Mouse (Mus musculus): ENCODE results near the gene Gm9603.
"Not testable (repeated sequence)": the region's sequence is repeated elsewhere in the genome, so short reads cannot be mapped to it uniquely, and the experiment has no call there.

Gm9603 gene

DNA sequence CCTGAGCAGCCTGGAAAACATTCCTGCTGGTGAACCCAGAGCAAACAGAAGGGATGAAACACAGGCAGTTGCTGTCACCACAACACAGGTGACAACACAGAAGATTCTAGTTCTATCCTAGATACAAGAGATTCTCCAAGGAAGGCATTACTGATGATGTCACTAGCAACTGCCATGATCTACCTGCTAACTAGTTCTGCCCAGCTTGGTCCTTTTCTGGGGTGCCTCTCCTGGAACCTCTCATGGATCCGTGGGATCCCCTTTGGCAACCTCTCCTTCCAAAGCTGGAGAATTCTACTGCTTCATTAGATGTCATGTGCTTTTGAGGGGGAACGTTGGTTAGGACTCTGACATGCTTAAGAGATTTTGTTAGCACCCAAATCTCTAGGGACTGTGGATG lies at the start of gene Gm9603:
Gm9603 (minus strand) TSS at position 101 of the 400 bp plus-strand sequence.
- not testable (repeated sequence) for DNase-seq (ENCODE audit: low spot score)

DNA sequence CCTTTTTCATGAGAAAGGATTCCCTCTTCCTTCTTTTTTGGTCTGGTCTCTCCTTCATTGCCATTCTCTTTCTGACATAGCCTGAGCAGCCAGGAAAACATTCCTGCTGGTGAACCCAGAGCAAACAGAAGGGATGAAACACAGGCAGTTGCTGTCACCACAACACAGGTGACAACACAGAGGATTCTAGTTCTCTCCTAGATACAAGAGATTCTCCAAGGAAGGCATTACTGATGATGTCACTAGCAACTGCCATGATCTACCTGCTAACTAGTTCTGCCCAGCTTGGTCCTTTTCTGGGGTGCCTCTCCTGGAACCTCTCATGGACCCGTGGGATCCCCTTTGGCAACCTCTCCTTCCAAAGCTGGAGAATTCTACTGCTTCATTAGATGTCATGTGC lies 54.3 kb downstream of the Gm9603 start, which contains the start of gene Gm8265:
Gm8265 (minus strand) TSS at position 101 of the 400 bp plus-strand sequence.
- DNase-seq (ENCODE audit: low spot score), result not testable (repeated sequence)
